Mouse (Mus musculus) brain, adult 10 weeks (tissue): ENCODE data around the gene Idh1. TPM values are rescaled to one million over a fixed set of nuclear protein-coding genes. Genes with fewer than 3 reads are reported as not detected.

ENCODE experiments used
- polyA plus RNA-seq: library from polyadenylated mRNA; stranded (reverse); fragments of 350-450 nt; fragmentation: Illumina TruSeq; extraction: RNeasy Lipid Tissue Mini Kit (QIAGEN cat#74804); gene quantifications from one replicate; pipeline ENCODE4 v1.2.3, GENCODE M21; 2015; ENCODE audit warnings: low read depth, low replicate concordance

The Idh1 gene
- 51.8 TPM for polyA plus RNA-seq

DNA sequence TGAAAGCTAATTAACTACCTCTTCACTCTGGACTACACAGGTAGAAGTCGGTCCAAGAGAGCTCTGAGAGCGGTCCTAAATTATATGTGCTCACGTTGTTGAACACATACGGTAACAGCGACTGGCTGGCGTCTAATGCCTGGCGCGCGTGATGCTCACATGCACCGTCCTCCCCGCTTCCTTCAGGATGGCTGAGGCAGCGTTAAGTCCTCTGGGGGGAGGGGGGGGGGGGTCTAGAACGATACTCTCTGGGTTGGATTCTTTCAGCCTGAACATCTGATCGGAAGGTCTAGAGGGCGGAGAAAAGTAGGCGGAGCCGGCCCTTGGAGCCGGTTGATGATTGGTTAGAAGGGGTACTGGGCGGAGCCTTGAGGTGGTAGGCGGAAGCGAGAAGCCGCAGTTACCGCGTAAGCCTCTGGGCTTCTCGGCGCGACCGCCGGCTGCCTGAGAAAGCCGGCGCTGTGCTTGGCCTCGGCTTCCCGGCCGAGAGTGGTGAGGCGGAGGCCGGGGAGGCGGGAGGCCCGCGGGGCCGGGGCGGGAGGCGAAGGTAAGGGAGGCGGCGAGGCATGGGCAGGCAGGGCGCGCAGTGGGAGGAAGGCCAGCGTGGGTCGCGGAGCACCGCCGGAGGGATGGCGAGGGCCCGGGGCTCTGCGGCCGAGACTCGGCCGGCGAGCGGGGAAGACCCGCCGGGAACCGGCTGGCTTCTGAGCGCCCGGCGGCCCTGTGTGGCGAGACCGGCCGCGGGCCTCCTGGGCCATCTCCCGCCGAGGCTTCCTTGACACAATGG is at the start of gene Idh1, which contains the start of gene Pikfyve:
TSS of gene Idh1 (minus strand) at position 214 of the 787 bp plus-strand sequence.
TSS of gene Pikfyve (plus strand) at position 397 of the 787 bp plus-strand sequence.

DNA sequence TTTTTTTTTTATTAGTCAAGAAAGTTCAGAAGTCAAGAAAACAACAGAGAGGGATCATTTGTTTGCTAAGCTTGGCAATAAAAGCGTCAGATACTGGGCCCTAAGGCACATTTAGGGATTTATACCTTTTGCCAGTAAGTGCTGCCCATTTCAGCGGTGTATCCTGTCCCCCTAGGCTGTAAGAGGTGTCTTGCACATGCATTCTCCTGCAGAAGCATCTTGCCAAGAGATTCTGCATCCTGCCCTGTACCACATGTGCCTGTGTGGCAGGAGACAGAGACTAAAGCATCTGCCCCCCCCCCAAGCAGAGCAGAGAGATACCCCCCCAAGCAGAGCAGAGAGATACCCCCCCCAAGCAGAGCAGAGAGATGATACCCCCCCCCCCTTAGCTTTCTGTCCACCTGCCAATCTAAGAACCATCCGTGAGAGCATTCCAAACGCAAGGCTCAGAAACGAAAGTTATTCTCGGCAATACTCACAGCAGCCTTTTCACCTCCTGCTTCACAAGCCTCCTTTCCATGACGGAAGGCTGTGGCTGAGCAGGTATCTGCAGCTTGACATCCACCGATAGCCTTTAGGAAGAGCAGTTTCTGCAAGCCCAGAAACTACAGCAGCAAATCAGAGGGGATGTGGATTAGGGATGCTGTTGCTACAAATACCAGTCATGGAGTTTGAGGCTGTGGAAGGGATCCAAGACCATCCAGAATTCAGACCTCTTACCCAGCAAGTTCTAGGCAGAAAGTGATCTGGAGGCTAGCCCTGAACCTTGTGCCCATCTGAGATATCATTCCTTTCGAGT is 63.5 kb downstream of the Idh1 start, which contains the start of gene D630023F18Rik:
TSS of gene D630023F18Rik (minus strand) at position 641 of the 799 bp plus-strand sequence.

DNA sequence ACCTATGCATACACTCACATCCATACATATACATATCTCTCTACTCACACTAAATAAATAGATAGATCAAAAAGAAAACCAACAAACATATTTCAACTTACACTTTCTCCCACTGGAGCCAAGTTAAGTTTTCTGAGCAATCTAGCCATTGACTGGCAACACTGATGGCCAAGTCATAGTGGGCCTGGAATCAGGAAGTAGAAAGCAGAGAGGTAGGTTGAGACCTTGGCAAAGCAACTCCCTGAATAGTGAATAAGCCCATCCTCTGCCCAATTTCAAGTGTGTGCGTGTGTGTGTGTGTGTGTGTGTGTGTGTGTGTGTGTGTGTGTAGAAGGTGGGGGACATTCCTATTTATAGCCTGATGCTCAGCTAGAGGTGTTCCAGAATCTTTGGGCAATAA is 66.9 kb downstream of the Idh1 start, which contains the start of gene Gm28845:
TSS of gene Gm28845 (minus strand) at position 121 of the 400 bp plus-strand sequence.

Other genes starting within 250 kb of the Idh1 start
- gene Plekhm3, start 229.7 kb downstream of the Idh1 start, polyA plus RNA-seq = 13.4 TPM
- gene Akr1cl, start 153.7 kb downstream of the Idh1 start, polyA plus RNA-seq = not detected
- not detected for gene Cryge, start 135.4 kb downstream of the Idh1 start, polyA plus RNA-seq
- gene Crygd, start 123.0 kb downstream of the Idh1 start, polyA plus RNA-seq = not detected
- not detected for gene Crygc, start 112.8 kb downstream of the Idh1 start, polyA plus RNA-seq
- not detected for gene Crygb, start 104.2 kb downstream of the Idh1 start, polyA plus RNA-seq
- not detected for gene Cryga, start 83.1 kb downstream of the Idh1 start, polyA plus RNA-seq
- gene Gm28845, start 66.9 kb downstream of the Idh1 start, polyA plus RNA-seq = 0.97 TPM
- 7.4 TPM for gene D630023F18Rik, start 63.3 kb downstream of the Idh1 start, polyA plus RNA-seq
- 14.9 TPM for gene Pikfyve, start 183 bp upstream of the Idh1 start, polyA plus RNA-seq
- 1.1 TPM for gene Pth2r, start 95.6 kb upstream of the Idh1 start, polyA plus RNA-seq